Mouse (Mus musculus): ENCODE measurements at regions not wholly inside any gene's neighbourhood (a gene's known extent, or its start where the extent isn't known, plus 50 kb on each side); places are given as distances from the start of the nearest gene placed in this dataset.

- DNase-seq (ENCODE audit: low spot score) (no peak), ATAC-seq (ENCODE audit: extremely low read depth, insufficient number of reproducible peaks, low FRiP score, poor library complexity, severe bottlenecking) (no peak)
- Histone ChIP-seq H3K4me3 (ENCODE audit: low read depth, low read length) (no peak overlapping the region), H3K9me3 (replicated peaks) (peaks cover 38% of the 10 kb centered on the region), H3K36me3 (replicated peaks) (no peaks in the 10 kb centered on the region), H3K4me1 (ENCODE audit: insufficient read depth, low read depth, low read length) (no peaks in the 10 kb centered on the region), H3K27me3 (ENCODE audit: insufficient read depth, low read length) (no peaks in the 10 kb centered on the region)
- TF ChIP-seq CTCF (IDR thresholded peaks at IDR 0.05; ENCODE audit: low read depth, low read length) (no peak), GATA2 (IDR thresholded peaks at IDR 0.05; ENCODE audit: borderline replicate concordance, low read depth, low read length) (no peak), POLR2AphosphoS5 (IDR thresholded peaks at IDR 0.05; ENCODE audit: insufficient replicate concordance, low read depth, low read length) (no peak), GATA1 (IDR thresholded peaks at IDR 0.05; ENCODE audit: borderline replicate concordance, low read length) (no peak), TAL1 (conservative IDR thresholded peaks at IDR 0.05; ENCODE audit: low read depth, low read length) (no peak)
Observed at GRCm38 (mm10) chr11:63565471-63566232, 356.4 kb downstream of the Hs3st3b1 start.

- peaks cover 23% of the 10 kb centered on the region for H3K9me3 ChIP-seq (replicated peaks)
- no peaks in the 10 kb centered on the region for H3K4me1 ChIP-seq (ENCODE audit: insufficient read depth, low read depth, low read length)
- no peaks in the 10 kb centered on the region for H3K36me3 ChIP-seq (replicated peaks)
- no peaks in the 10 kb centered on the region for H3K27me3 ChIP-seq (ENCODE audit: insufficient read depth, low read length)
- H3K4me3 ChIP-seq (ENCODE audit: low read depth, low read length): no peak overlapping the region
- DNase-seq (ENCODE audit: low spot score): no peak
- TF ChIP-seq POLR2AphosphoS5 (IDR thresholded peaks at IDR 0.05; ENCODE audit: insufficient replicate concordance, low read depth, low read length) (no peak), GATA2 (IDR thresholded peaks at IDR 0.05; ENCODE audit: borderline replicate concordance, low read depth, low read length) (no peak), CTCF (IDR thresholded peaks at IDR 0.05; ENCODE audit: low read depth, low read length) (no peak), GATA1 (IDR thresholded peaks at IDR 0.05; ENCODE audit: borderline replicate concordance, low read length) (no peak), TAL1 (conservative IDR thresholded peaks at IDR 0.05; ENCODE audit: low read depth, low read length) (no peak)
- no peak for ATAC-seq (ENCODE audit: extremely low read depth, insufficient number of reproducible peaks, low FRiP score, poor library complexity, severe bottlenecking)
Observed at GRCm38 (mm10) chr11:63569785-63570479, 352.2 kb downstream of the Hs3st3b1 start.

- no peaks in the 10 kb centered on the region for H3K27me3 ChIP-seq (ENCODE audit: insufficient read depth, low read length)
- no peak for ATAC-seq (ENCODE audit: extremely low read depth, insufficient number of reproducible peaks, low FRiP score, poor library complexity, severe bottlenecking)
- H3K36me3 ChIP-seq (replicated peaks): no peaks in the 10 kb centered on the region
- DNase-seq (ENCODE audit: low spot score): no peak
- no peaks in the 10 kb centered on the region for H3K4me1 ChIP-seq (ENCODE audit: insufficient read depth, low read depth, low read length)
- H3K9me3 ChIP-seq (replicated peaks): peaks cover 18% of the 10 kb centered on the region
- H3K4me3 ChIP-seq (ENCODE audit: low read depth, low read length): no peak overlapping the region
- TF ChIP-seq GATA2 (IDR thresholded peaks at IDR 0.05; ENCODE audit: borderline replicate concordance, low read depth, low read length): no peak
- TF ChIP-seq POLR2AphosphoS5 (IDR thresholded peaks at IDR 0.05; ENCODE audit: insufficient replicate concordance, low read depth, low read length): no peak
Observed at GRCm38 (mm10) chr11:63570646-63571045, 351.4 kb downstream of the Hs3st3b1 start.

- no peak for ATAC-seq (ENCODE audit: extremely low read depth, insufficient number of reproducible peaks, low FRiP score, poor library complexity, severe bottlenecking)
- TF ChIP-seq GATA1 (IDR thresholded peaks at IDR 0.05; ENCODE audit: borderline replicate concordance, low read length) (no peak), GATA2 (IDR thresholded peaks at IDR 0.05; ENCODE audit: borderline replicate concordance, low read depth, low read length) (no peak), POLR2AphosphoS5 (IDR thresholded peaks at IDR 0.05; ENCODE audit: insufficient replicate concordance, low read depth, low read length) (no peak), TAL1 (conservative IDR thresholded peaks at IDR 0.05; ENCODE audit: low read depth, low read length) (no peak), CTCF (IDR thresholded peaks at IDR 0.05; ENCODE audit: low read depth, low read length) (no peak)
- no peaks in the 10 kb centered on the region for H3K36me3 ChIP-seq (replicated peaks)
- no peak overlapping the region for H3K4me3 ChIP-seq (ENCODE audit: low read depth, low read length)
- no peak for DNase-seq (ENCODE audit: low spot score)
- H3K9me3 ChIP-seq (replicated peaks): peaks cover 25% of the 10 kb centered on the region
- no peaks in the 10 kb centered on the region for H3K27me3 ChIP-seq (ENCODE audit: insufficient read depth, low read length)
- H3K4me1 ChIP-seq (ENCODE audit: insufficient read depth, low read depth, low read length): no peaks in the 10 kb centered on the region
Observed at GRCm38 (mm10) chr11:63573271-63573670, 348.8 kb downstream of the Hs3st3b1 start.

- no peaks in the 10 kb centered on the region for H3K4me1 ChIP-seq (ENCODE audit: insufficient read depth, low read depth, low read length)
- DNase-seq (ENCODE audit: low spot score): no peak
- H3K4me3 ChIP-seq (ENCODE audit: low read depth, low read length): no peak overlapping the region
- H3K9me3 ChIP-seq (replicated peaks): peaks cover 42% of the 10 kb centered on the region
- TF ChIP-seq TAL1 (conservative IDR thresholded peaks at IDR 0.05; ENCODE audit: low read depth, low read length): no peak
- no peak for TF ChIP-seq GATA1 (IDR thresholded peaks at IDR 0.05; ENCODE audit: borderline replicate concordance, low read length)
- TF ChIP-seq CTCF (IDR thresholded peaks at IDR 0.05; ENCODE audit: low read depth, low read length): no peak
- no peak for TF ChIP-seq POLR2AphosphoS5 (IDR thresholded peaks at IDR 0.05; ENCODE audit: insufficient replicate concordance, low read depth, low read length)
- no peak for TF ChIP-seq GATA2 (IDR thresholded peaks at IDR 0.05; ENCODE audit: borderline replicate concordance, low read depth, low read length)
- H3K36me3 ChIP-seq (replicated peaks): no peaks in the 10 kb centered on the region
- no peaks in the 10 kb centered on the region for H3K27me3 ChIP-seq (ENCODE audit: insufficient read depth, low read length)
- ATAC-seq (ENCODE audit: extremely low read depth, insufficient number of reproducible peaks, low FRiP score, poor library complexity, severe bottlenecking): no peak
Observed at GRCm38 (mm10) chr11:63583321-63583720, 338.8 kb downstream of the Hs3st3b1 start.

- Histone ChIP-seq H3K27me3 (ENCODE audit: insufficient read depth, low read length) (no peaks in the 10 kb centered on the region), H3K4me3 (ENCODE audit: low read depth, low read length) (no peak overlapping the region), H3K4me1 (ENCODE audit: insufficient read depth, low read depth, low read length) (no peaks in the 10 kb centered on the region), H3K9me3 (replicated peaks) (peaks cover 42% of the 10 kb centered on the region), H3K36me3 (replicated peaks) (no peaks in the 10 kb centered on the region)
- ATAC-seq (ENCODE audit: extremely low read depth, insufficient number of reproducible peaks, low FRiP score, poor library complexity, severe bottlenecking) (no peak), DNase-seq (ENCODE audit: low spot score) (no peak)
- TF ChIP-seq TAL1 (conservative IDR thresholded peaks at IDR 0.05; ENCODE audit: low read depth, low read length) (no peak), GATA2 (IDR thresholded peaks at IDR 0.05; ENCODE audit: borderline replicate concordance, low read depth, low read length) (no peak), GATA1 (IDR thresholded peaks at IDR 0.05; ENCODE audit: borderline replicate concordance, low read length) (no peak), CTCF (IDR thresholded peaks at IDR 0.05; ENCODE audit: low read depth, low read length) (no peak), POLR2AphosphoS5 (IDR thresholded peaks at IDR 0.05; ENCODE audit: insufficient replicate concordance, low read depth, low read length) (no peak)
Observed at GRCm38 (mm10) chr11:63585216-63585869, 336.7 kb downstream of the Hs3st3b1 start.

All from G1E (cell line).